Mouse (Mus musculus): ENCODE data around the gene Lag3. TPM values are rescaled to one million over a fixed set of nuclear protein-coding genes. Genes with fewer than 3 reads are reported as not detected.

The Lag3 gene
- polyA plus RNA-seq, 1 experiment from 2014 or later = 0.93 TPM

- H3K9me3 ChIP-seq (ENCODE audit: control insufficient read depth, low read length) = no peaks in the 10 kb centered on the region
- peak overlapping the region; percentile 60 for H3K9ac ChIP-seq (ENCODE audit: low read length)
- peak; percentile 79 for DNase-seq (ENCODE audit: low spot score)
- no peaks in the 10 kb centered on the region for H3K27me3 ChIP-seq (ENCODE audit: control insufficient read depth, insufficient read depth, low read length)
- peak; percentile 77 for ATAC-seq (ENCODE audit: low FRiP score, low TSS enrichment)
- peak overlapping the region; percentile 55 for H3K4me2 ChIP-seq (replicated peaks; ENCODE audit: low read depth)
- TF ChIP-seq CTCF (IDR thresholded peaks at IDR 0.05; ENCODE audit: low read depth) (peak; percentile 4; the same call in 1 of the 2 replicates), EP300 (optimal IDR thresholded peaks at IDR 0.05) (no peak)
- H3K4me1 ChIP-seq (replicated peaks; ENCODE audit: control insufficient read depth, insufficient read depth) = peaks cover 4% of the 10 kb centered on the region; the same call in 1 of the 2 replicates
- H3K36me3 ChIP-seq (ENCODE audit: control insufficient read depth, insufficient read depth, low read length) = no peaks in the 10 kb centered on the region
- peak overlapping the region; percentile 37 for H3K4me3 ChIP-seq (ENCODE audit: low read depth, low read length)
- H3K27ac ChIP-seq (replicated peaks) = peak overlapping the region; percentile 97
- WGBS = 6% methylated on average over 5 of the region's 5 CpGs
Observed at GRCm38 (mm10) chr6:124925941-124926340, 14.4 kb upstream of the Lag3 start.

GRCm38 (mm10) chr6:124925173-124925793 is 13.8 kb upstream of the Lag3 start:
- WGBS = 13% methylated on average over 12 of the region's 12 CpGs
- Histone ChIP-seq H3K27ac (replicated peaks) (peak overlapping the region; percentile 97), H3K4me3 (ENCODE audit: low read depth, low read length) (peak overlapping the region; percentile 37), H3K4me1 (replicated peaks; ENCODE audit: control insufficient read depth, insufficient read depth) (peaks cover 5% of the 10 kb centered on the region; the same call in 1 of the 2 replicates), H3K36me3 (ENCODE audit: control insufficient read depth, insufficient read depth, low read length) (no peaks in the 10 kb centered on the region), H3K9me3 (ENCODE audit: control insufficient read depth, low read length) (no peaks in the 10 kb centered on the region), H3K4me2 (replicated peaks; ENCODE audit: low read depth) (peak overlapping the region; percentile 55), H3K9ac (ENCODE audit: low read length) (peak overlapping the region; percentile 60), H3K27me3 (ENCODE audit: control insufficient read depth, insufficient read depth, low read length) (no peaks in the 10 kb centered on the region)
- DNase-seq (ENCODE audit: low spot score) (peak; percentile 78), ATAC-seq (ENCODE audit: low FRiP score, low TSS enrichment) (peak; percentile 66)
- TF ChIP-seq EP300 (optimal IDR thresholded peaks at IDR 0.05) = no peak
- peak; percentile 54 for TF ChIP-seq CTCF (IDR thresholded peaks at IDR 0.05; ENCODE audit: low read depth)

- WGBS = 56% methylated on average over 4 of the region's 4 CpGs
- Histone ChIP-seq H3K27ac (replicated peaks) (0 out of 2 replicates have a peak overlapping the region, but pooled peaks have one; percentile 95), H3K4me3 (ENCODE audit: low read depth, low read length) (no peak overlapping the region), H3K4me1 (replicated peaks; ENCODE audit: control insufficient read depth, insufficient read depth) (peaks cover 5% of the 10 kb centered on the region; the same call in 1 of the 2 replicates), H3K9ac (ENCODE audit: low read length) (no peak overlapping the region; the same call in 1 of the 2 replicates), H3K9me3 (ENCODE audit: control insufficient read depth, low read length) (no peaks in the 10 kb centered on the region), H3K4me2 (replicated peaks; ENCODE audit: low read depth) (no peak overlapping the region), H3K36me3 (ENCODE audit: control insufficient read depth, insufficient read depth, low read length) (no peaks in the 10 kb centered on the region), H3K27me3 (ENCODE audit: control insufficient read depth, insufficient read depth, low read length) (no peaks in the 10 kb centered on the region)
- ATAC-seq (ENCODE audit: low FRiP score, low TSS enrichment) (no peak), DNase-seq (ENCODE audit: low spot score) (peak; percentile 13)
- TF ChIP-seq EP300 (optimal IDR thresholded peaks at IDR 0.05) (no peak), CTCF (IDR thresholded peaks at IDR 0.05; ENCODE audit: low read depth) (no peak)
Observed at GRCm38 (mm10) chr6:124921539-124921938, 10.0 kb upstream of the Lag3 start.

GRCm38 (mm10) chr6:124920318-124921085 is 9.0 kb upstream of the Lag3 start:
- Histone ChIP-seq H3K9ac (ENCODE audit: low read length) (peak overlapping the region; percentile 41), H3K27ac (replicated peaks) (peak overlapping the region; percentile 95), H3K36me3 (ENCODE audit: control insufficient read depth, insufficient read depth, low read length) (no peaks in the 10 kb centered on the region), H3K27me3 (ENCODE audit: control insufficient read depth, insufficient read depth, low read length) (no peaks in the 10 kb centered on the region), H3K9me3 (ENCODE audit: control insufficient read depth, low read length) (no peaks in the 10 kb centered on the region), H3K4me2 (replicated peaks; ENCODE audit: low read depth) (peak overlapping the region; percentile 53), H3K4me1 (replicated peaks; ENCODE audit: control insufficient read depth, insufficient read depth) (peaks cover 9% of the 10 kb centered on the region; the same call in 1 of the 2 replicates), H3K4me3 (ENCODE audit: low read depth, low read length) (no peak overlapping the region)
- WGBS = 23% methylated on average over 9 of the region's 9 CpGs
- TF ChIP-seq EP300 (optimal IDR thresholded peaks at IDR 0.05) = no peak
- no peak for TF ChIP-seq CTCF (IDR thresholded peaks at IDR 0.05; ENCODE audit: low read depth)
- DNase-seq (ENCODE audit: low spot score) (peak; percentile 12), ATAC-seq (ENCODE audit: low FRiP score, low TSS enrichment) (no peak)

- peak; percentile 93 for DNase-seq (ENCODE audit: low spot score)
Observed at GRCm38 (mm10) chr6:124919695-124920317, 8.3 kb upstream of the Lag3 start, which contains the start of gene Ptms. Ptms (minus strand) TSS chr6:124920103.

More at GRCm38 (mm10) chr6:124919695-124920317, 8.3 kb upstream of the Lag3 start, which contains the start of gene Ptms:
- Histone ChIP-seq H3K4me3 (ENCODE audit: low read depth, low read length) (peak within 1 kb of the TSS; percentile 36), H3K27ac (replicated peaks) (peak within 1 kb of the TSS; percentile 100), H3K4me1 (replicated peaks; ENCODE audit: control insufficient read depth, insufficient read depth) (peaks cover 11% of the 10 kb centered on the region; the same call in 1 of the 2 replicates), H3K4me2 (replicated peaks; ENCODE audit: low read depth) (peak within 1 kb of the TSS; percentile 53), H3K9me3 (ENCODE audit: control insufficient read depth, low read length) (no peaks in the 10 kb centered on the region), H3K9ac (ENCODE audit: low read length) (peak within 1 kb of the TSS; percentile 41), H3K36me3 (ENCODE audit: control insufficient read depth, insufficient read depth, low read length) (peaks cover 1% of the 10 kb centered on the region; the same call in 1 of the 2 replicates), H3K27me3 (ENCODE audit: control insufficient read depth, insufficient read depth, low read length) (no peaks in the 10 kb centered on the region)
- TF ChIP-seq CTCF (IDR thresholded peaks at IDR 0.05; ENCODE audit: low read depth) (no peak), EP300 (optimal IDR thresholded peaks at IDR 0.05) (peak; percentile 41)
- WGBS = 1% methylated on average over 13 of the region's 13 CpGs
- ATAC-seq (ENCODE audit: low FRiP score, low TSS enrichment) = peak; percentile 80
